Comparison of ENCODE assay signal across 12 mouse cellular contexts in the genomic region with DNA sequence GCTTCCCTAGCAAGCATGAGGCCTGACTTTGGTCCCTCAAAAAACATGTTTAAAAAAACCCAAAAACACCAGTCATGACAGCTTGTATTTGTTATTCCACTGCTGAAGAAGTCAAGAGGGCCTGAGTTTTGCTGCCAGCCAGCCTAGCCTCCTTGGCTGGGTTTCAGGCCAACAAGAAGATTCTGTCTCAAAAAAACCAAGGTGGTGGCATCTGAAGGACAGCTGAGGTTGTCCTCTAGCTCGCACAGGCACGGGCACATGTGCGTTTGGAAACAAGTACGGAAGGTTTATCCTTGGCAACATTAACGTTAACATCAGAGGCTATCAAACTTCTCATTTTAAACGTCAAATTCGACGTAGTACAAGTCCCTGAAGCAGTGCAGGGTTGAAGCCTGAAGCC. TPM values are rescaled to one million over a fixed set of nuclear protein-coding genes. Genes with fewer than 3 reads are reported as not detected.
DNase-seq lines count a peak whose midpoint lies in the region; ATAC-seq and TF ChIP-seq lines count a peak whose summit lies in the region.
"Had no signal": no experiment of that assay in that cellular context is flagged by ENCODE, and none has a peak within 500 bp of the region (broad histone marks: within the 10 kb centered on the region; RNA-seq: fewer than 3 reads in every experiment).

No protein-coding gene starts in this region.

- no peak overlapping the region for H3K4me3 ChIP-seq in heart, embryonic 16.5 days (ENCODE audit: low read length)
- peak overlapping the region; percentile 10; the same call in 1 of the 2 replicates for H3K4me3 ChIP-seq in ES-Bruce4 (ENCODE audit: low read depth, low read length)
- H3K4me3 ChIP-seq in forebrain, embryonic 14.5 days (ENCODE audit: low read depth, low read length): no peak overlapping the region

- H3K9me3 ChIP-seq in heart, embryonic 16.5 days (replicated peaks; ENCODE audit: control insufficient read depth, low read length): no peaks in the 10 kb centered on the region
- no peaks in the 10 kb centered on the region for H3K9me3 ChIP-seq in ES-Bruce4 (replicated peaks; ENCODE audit: control insufficient read depth, insufficient read depth, low read length, poor library complexity, severe bottlenecking)
- H3K9me3 ChIP-seq in forebrain, embryonic 14.5 days (replicated peaks; ENCODE audit: control insufficient read depth, low read length): no peaks in the 10 kb centered on the region

- TF ChIP-seq CTCF in ES-Bruce4 (IDR thresholded peaks at IDR 0.05; ENCODE audit: low read depth, low read length): no peak

- intact Hi-C loops in left cerebral cortex, postnatal 25 days (cut with DNase I): no loop called here

- no peak overlapping the region for H3K9ac ChIP-seq in heart, embryonic 16.5 days (ENCODE audit: low read length)
- H3K9ac ChIP-seq in ES-Bruce4 (ENCODE audit: low read depth, poor library complexity, severe bottlenecking): 0 out of 2 replicates have a peak overlapping the region, but pooled peaks have one; percentile 8
- no peak overlapping the region for H3K9ac ChIP-seq in forebrain, embryonic 14.5 days (ENCODE audit: low read length)

- H3K4me1 ChIP-seq in heart, embryonic 16.5 days (ENCODE audit: control insufficient read depth, insufficient read depth, low read length): peaks cover 21% of the 10 kb centered on the region
- peaks cover 5% of the 10 kb centered on the region for H3K4me1 ChIP-seq in ES-Bruce4 (ENCODE audit: control insufficient read depth, insufficient read depth, low read length)
- H3K4me1 ChIP-seq in forebrain, embryonic 14.5 days (ENCODE audit: control insufficient read depth, insufficient read depth, low read length): peaks cover 11% of the 10 kb centered on the region

- 39% methylated on average over 8 of the region's 8 CpGs for WGBS in heart, embryonic 16.5 days
- WGBS in forebrain, embryonic 14.5 days: 32% methylated on average over 8 of the region's 8 CpGs

- peak overlapping the region; percentile 13; the same call in 1 of the 2 replicates for H3K4me2 ChIP-seq in heart, embryonic 16.5 days (ENCODE audit: low read depth, low read length)
- peak overlapping the region; percentile 20; the same call in 1 of the 2 replicates for H3K4me2 ChIP-seq in forebrain, embryonic 14.5 days (ENCODE audit: low read length)

- TF ChIP-seq POLR2A in ES-Bruce4 (IDR thresholded peaks at IDR 0.05; ENCODE audit: insufficient read depth, low read length): no peak

- DNase-seq in heart, adult 9 months (ENCODE audit: low spot score in 2 of 2): no peak
- no peak for DNase-seq in forebrain, embryonic 14.5 days (ENCODE audit: low spot score)
- peak; percentile 45 for DNase-seq in lung, postnatal 36 days
- no peak for DNase-seq in right cerebral cortex, postnatal 36 days (ENCODE audit: low spot score in 2 of 2)
- no peak for DNase-seq in left cerebral cortex, postnatal 25 days (ENCODE audit: low spot score in 2 of 2)
- DNase-seq: retina, postnatal 1 day had no signal

- no peak for ATAC-seq in heart, embryonic 16.5 days (replicated peaks; ENCODE audit: extremely low read depth, insufficient read depth, low FRiP score)
- no peak for ATAC-seq in forebrain, embryonic 14.5 days
- ATAC-seq in megakaryocyte-erythroid progenitor cell, adult 5-6 weeks (replicated peaks; ENCODE audit: low FRiP score, low TSS enrichment, poor library complexity, severe bottlenecking): no peak

- no peak overlapping the region for H3K27ac ChIP-seq in heart, embryonic 16.5 days (ENCODE audit: low read length)
- H3K27ac ChIP-seq in ES-Bruce4 (ENCODE audit: insufficient read depth, low read length): peak overlapping the region; percentile 59
- H3K27ac ChIP-seq in forebrain, embryonic 14.5 days (ENCODE audit: low read depth, low read length): peak overlapping the region; percentile 49; the same call in 1 of the 2 replicates
- H3K27ac ChIP-seq: macrophage had no signal

- H3K36me3 ChIP-seq in heart, embryonic 16.5 days (ENCODE audit: control insufficient read depth, insufficient read depth): no peaks in the 10 kb centered on the region
- no peaks in the 10 kb centered on the region for H3K36me3 ChIP-seq in ES-Bruce4 (ENCODE audit: control insufficient read depth, insufficient read depth, low read length, poor library complexity, severe bottlenecking)
- no peaks in the 10 kb centered on the region for H3K36me3 ChIP-seq in forebrain, embryonic 14.5 days (ENCODE audit: control insufficient read depth, insufficient read depth, low read length)

- TF ChIP-seq EP300 in ES-Bruce4 (IDR thresholded peaks at IDR 0.05; ENCODE audit: insufficient read depth, low read depth, low read length): no peak

- no peaks in the 10 kb centered on the region for H3K27me3 ChIP-seq in heart, embryonic 16.5 days (ENCODE audit: control insufficient read depth, insufficient read depth, low read length)
- no peaks in the 10 kb centered on the region for H3K27me3 ChIP-seq in ES-Bruce4 (ENCODE audit: control insufficient read depth, insufficient read depth, low read length, poor library complexity, severe bottlenecking)
- no peaks in the 10 kb centered on the region for H3K27me3 ChIP-seq in forebrain, embryonic 14.5 days (replicated peaks; ENCODE audit: control insufficient read depth, insufficient read depth, low read length)

RNA-seq across cellular contexts. Expression of gene Gm6525, which starts 53.7 kb away (rescaled TPM):
- 0.24 and 0.32 TPM in 2 replicates for polyA plus RNA-seq in heart, embryonic 16.5 days (2015; fragmentation: Nextera tagmentation; extraction: Ambion mirVana)
- polyA plus RNA-seq in ES-Bruce4 (2011; ENCODE audit: insufficient read depth, insufficient read length, low read depth, missing spikeins): 0.93 TPM in 1 of 2 replicates, not detected in the other
- 0.87 and 0.97 TPM in 2 replicates for polyA plus RNA-seq in forebrain, embryonic 14.5 days (2014; fragmentation: Nextera tagmentation; extraction: Ambion mirVana)
- not detected in 2 replicates for total RNA-seq in megakaryocyte-erythroid progenitor cell, adult 5-6 weeks (2014; fragmentation: Nextera tagmentation)
- 0.47 and 1.1 TPM in 2 replicates for total RNA-seq in megakaryocyte-erythroid progenitor cell, adult 5-6 weeks (2017)
- total RNA-seq in left cerebral cortex, postnatal 25 days (2021): not detected
- total RNA-seq: heart, adult 18-20 months had no signal
- polyA plus RNA-seq: macrophage; thymus, adult 2 months had no signal
